9 mouse cellular contexts compared by ENCODE assay signal in genomic region chr6:113038735-113039058, GRCm38 (mm10). TPM values are rescaled to one million over a fixed set of nuclear protein-coding genes. Genes with fewer than 3 reads are reported as not detected.
A peak's percentile ranks its signal among the peaks of the same experiment; 100 is the strongest.
DNase-seq lines count a peak whose midpoint lies in the region; ATAC-seq and TF ChIP-seq lines count a peak whose summit lies in the region.
"Had no signal": no experiment of that assay in that cellular context is flagged by ENCODE, and none has a peak within 500 bp of the region (broad histone marks: within the 10 kb centered on the region; RNA-seq: fewer than 3 reads in every experiment).

No protein-coding gene starts in this region.

- H3K36me3 ChIP-seq in heart, postnatal 0 days (replicated peaks; ENCODE audit: control insufficient read depth, insufficient read depth, low read length): no peaks in the 10 kb centered on the region
- no peaks in the 10 kb centered on the region for H3K36me3 ChIP-seq in embryonic facial prominence, embryonic 14.5 days (ENCODE audit: control insufficient read depth, insufficient read depth, low read length)
- no peaks in the 10 kb centered on the region for H3K36me3 ChIP-seq in intestine, embryonic 16.5 days (ENCODE audit: control insufficient read depth, insufficient read depth, low read length)
- no peaks in the 10 kb centered on the region for H3K36me3 ChIP-seq in midbrain, embryonic 16.5 days (ENCODE audit: control insufficient read depth, insufficient read depth, low read length)

- intact Hi-C loops in heart, postnatal 36 days (cut with DNase I): loop anchor here (5.0 kb wide), 2 partner anchors 104 to 264 kb away; no protein-coding TSS in a partner anchor

- no peak overlapping the region for H3K27ac ChIP-seq in heart, postnatal 0 days (ENCODE audit: low read depth)
- H3K27ac ChIP-seq in embryonic facial prominence, embryonic 14.5 days (replicated peaks; ENCODE audit: low read depth, low read length): peak overlapping the region; percentile 36; the same call in 1 of the 2 replicates
- H3K27ac ChIP-seq in intestine, embryonic 16.5 days (ENCODE audit: low read length): peak overlapping the region; percentile 73
- H3K27ac ChIP-seq in midbrain, embryonic 16.5 days (ENCODE audit: low read length): peak overlapping the region; percentile 47

- no peak for TF ChIP-seq CTCF in heart, postnatal 0 days (IDR thresholded peaks at IDR 0.05; ENCODE audit: low read depth)

- no peak for DNase-seq in heart, postnatal 0 days (ENCODE audit: low spot score)
- no peak for DNase-seq in heart, postnatal 36 days
- DNase-seq in embryonic facial prominence, embryonic 14.5 days (ENCODE audit: low spot score): no peak
- DNase-seq in layer of hippocampus, adult 9-11 months: no peak
- no peak for DNase-seq in layer of hippocampus, adult 9-10 months (ENCODE audit: low spot score)
- no peak for DNase-seq in left cerebral cortex, adult 11 months (ENCODE audit: low spot score)

- H3K9me3 ChIP-seq in heart, postnatal 0 days (replicated peaks; ENCODE audit: control insufficient read depth, low read length): no peaks in the 10 kb centered on the region
- H3K9me3 ChIP-seq in embryonic facial prominence, embryonic 14.5 days (ENCODE audit: control insufficient read depth, low read length): no peaks in the 10 kb centered on the region
- no peaks in the 10 kb centered on the region for H3K9me3 ChIP-seq in intestine, embryonic 16.5 days (ENCODE audit: control insufficient read depth, low read length)
- H3K9me3 ChIP-seq in midbrain, embryonic 16.5 days (replicated peaks; ENCODE audit: control insufficient read depth, low read length, poor library complexity, severe bottlenecking): no peaks in the 10 kb centered on the region

- H3K4me1 ChIP-seq in heart, postnatal 0 days (ENCODE audit: control insufficient read depth, insufficient read depth): peaks cover 5% of the 10 kb centered on the region; the same call in 1 of the 2 replicates
- no peaks in the 10 kb centered on the region for H3K4me1 ChIP-seq in embryonic facial prominence, embryonic 14.5 days (ENCODE audit: control insufficient read depth, insufficient read depth, low read length)
- 0 out of 2 replicates have a peak, but pooled peaks cover 3% of the 10 kb centered on the region for H3K4me1 ChIP-seq in intestine, embryonic 16.5 days (ENCODE audit: control insufficient read depth, insufficient read depth, low read length)
- H3K4me1 ChIP-seq in midbrain, embryonic 16.5 days (ENCODE audit: control insufficient read depth, insufficient read depth, low read length): peaks cover 9% of the 10 kb centered on the region

- WGBS in heart, postnatal 0 days: 58% methylated on average over 5 of the region's 5 CpGs
- 38% methylated on average over 5 of the region's 5 CpGs for WGBS in embryonic facial prominence, embryonic 14.5 days
- 35% methylated on average over 5 of the region's 5 CpGs for WGBS in intestine, embryonic 16.5 days
- 43% methylated on average over 5 of the region's 5 CpGs for WGBS in midbrain, embryonic 16.5 days

- no peaks in the 10 kb centered on the region for H3K27me3 ChIP-seq in heart, postnatal 0 days (ENCODE audit: control insufficient read depth, insufficient read depth, low read length)
- no peaks in the 10 kb centered on the region for H3K27me3 ChIP-seq in embryonic facial prominence, embryonic 14.5 days (replicated peaks; ENCODE audit: control insufficient read depth, insufficient read depth, low read length)
- no peaks in the 10 kb centered on the region for H3K27me3 ChIP-seq in intestine, embryonic 16.5 days (replicated peaks; ENCODE audit: control insufficient read depth, insufficient read depth, low read length)
- H3K27me3 ChIP-seq in midbrain, embryonic 16.5 days (ENCODE audit: control insufficient read depth, insufficient read depth, low read depth, low read length): no peaks in the 10 kb centered on the region
- H3K27me3 ChIP-seq: CH12.LX had no signal

- H3K4me2 ChIP-seq in heart, postnatal 0 days (ENCODE audit: low read depth, low read length): peak overlapping the region; percentile 34
- H3K4me2 ChIP-seq in embryonic facial prominence, embryonic 14.5 days (ENCODE audit: low read depth, low read length): peak overlapping the region; percentile 44
- peak overlapping the region; percentile 45; the same call in 1 of the 2 replicates for H3K4me2 ChIP-seq in intestine, embryonic 16.5 days (ENCODE audit: low read depth, low read length)
- H3K4me2 ChIP-seq in midbrain, embryonic 16.5 days (ENCODE audit: low read length): peak overlapping the region; percentile 47

- no peak for TF ChIP-seq EP300 in heart, postnatal 0 days (IDR thresholded peaks at IDR 0.05; ENCODE audit: low read depth)

- H3K9ac ChIP-seq in heart, postnatal 0 days (replicated peaks; ENCODE audit: low read depth, low read length): no peak overlapping the region
- H3K9ac ChIP-seq in embryonic facial prominence, embryonic 14.5 days (ENCODE audit: low read depth, low read length): 0 out of 2 replicates have a peak overlapping the region, but pooled peaks have one; percentile 15
- H3K9ac ChIP-seq in intestine, embryonic 16.5 days (ENCODE audit: low read depth, low read length): no peak overlapping the region
- peak overlapping the region; percentile 49; the same call in 1 of the 2 replicates for H3K9ac ChIP-seq in midbrain, embryonic 16.5 days (ENCODE audit: low read depth, low read length)

- no peak overlapping the region for H3K4me3 ChIP-seq in heart, postnatal 0 days (ENCODE audit: low read depth, low read length)
- 0 out of 2 replicates have a peak overlapping the region, but pooled peaks have one; percentile 13 for H3K4me3 ChIP-seq in embryonic facial prominence, embryonic 14.5 days (ENCODE audit: low read depth, low read length)
- peak overlapping the region; percentile 10; the same call in 1 of the 2 replicates for H3K4me3 ChIP-seq in intestine, embryonic 16.5 days (ENCODE audit: low read length)
- no peak overlapping the region for H3K4me3 ChIP-seq in midbrain, embryonic 16.5 days (ENCODE audit: low read depth, low read length)

- ATAC-seq in heart, postnatal 0 days (ENCODE audit: insufficient read depth, low read depth): no peak
- ATAC-seq in embryonic facial prominence, embryonic 14.5 days (ENCODE audit: low read depth): no peak
- peak; percentile 71 for ATAC-seq in intestine, embryonic 16.5 days
- ATAC-seq in midbrain, embryonic 16.5 days: no peak

RNA-seq across cellular contexts. Expression of gene Thumpd3, which starts 7.3 kb away (rescaled TPM):
- total RNA-seq in heart, postnatal 0 days (2014; rRNA removed; ENCODE audit: low replicate concordance): 22.6 and 29.8 TPM in 2 replicates
- polyA plus RNA-seq in heart, postnatal 0 days (2015; fragmentation: Nextera tagmentation; extraction: Ambion mirVana): 28.3 and 28.8 TPM in 2 replicates
- total RNA-seq in heart, postnatal 36 days (2021): 10 to 100 TPM; 17.1 to 18.8 TPM
- 36.1 and 38.9 TPM in 2 replicates for polyA plus RNA-seq in embryonic facial prominence, embryonic 14.5 days (2014; fragmentation: Nextera tagmentation; extraction: Ambion mirVana)
- 57.7 and 63.0 TPM in 2 replicates for polyA plus RNA-seq in intestine, embryonic 16.5 days (2015; fragmentation: Nextera tagmentation; extraction: Ambion mirVana)
- 51.4 and 55.6 TPM in 2 replicates for polyA plus RNA-seq in midbrain, embryonic 16.5 days (2015; fragmentation: Nextera tagmentation; extraction: Ambion mirVana)

RNA-seq across cellular contexts. Expression of gene Setd5, which starts 38.5 kb away (rescaled TPM):
- 55.0 and 62.3 TPM in 2 replicates for total RNA-seq in heart, postnatal 0 days (2014; rRNA removed; ENCODE audit: low replicate concordance)
- 27.5 and 28.1 TPM in 2 replicates for polyA plus RNA-seq in heart, postnatal 0 days (2015; fragmentation: Nextera tagmentation; extraction: Ambion mirVana)
- 10 to 100 TPM; 34.3 to 42.0 TPM for total RNA-seq in heart, postnatal 36 days (2021)
- 81.5 and 89.9 TPM in 2 replicates for polyA plus RNA-seq in embryonic facial prominence, embryonic 14.5 days (2014; fragmentation: Nextera tagmentation; extraction: Ambion mirVana)
- polyA plus RNA-seq in intestine, embryonic 16.5 days (2015; fragmentation: Nextera tagmentation; extraction: Ambion mirVana): 58.5 and 61.2 TPM in 2 replicates
- polyA plus RNA-seq in midbrain, embryonic 16.5 days (2015; fragmentation: Nextera tagmentation; extraction: Ambion mirVana): 45.4 and 46.5 TPM in 2 replicates

Comparison
In these comparisons a context has a peak if more than half of its experiments do, and no peak if none do; other contexts are left out.
1. H3K4me3 ChIP-seq: peak in embryonic facial prominence, embryonic 14.5 days (single experiment) and intestine, embryonic 16.5 days (single experiment); none in heart, postnatal 0 days (single experiment) and midbrain, embryonic 16.5 days (single experiment).
2. H3K9ac ChIP-seq: peak in embryonic facial prominence, embryonic 14.5 days (single experiment) and midbrain, embryonic 16.5 days (single experiment); none in heart, postnatal 0 days (single experiment) and intestine, embryonic 16.5 days (single experiment).
3. Peak in every context shown above with its lines, with median percentiles within 50 percentile points of each other: H3K4me2 ChIP-seq.